Mouse (Mus musculus): ENCODE measurements around the gene Tchh. TPM values are rescaled to one million over a fixed set of nuclear protein-coding genes. Genes with fewer than 3 reads are reported as not detected.

Tchh gene
- 0.01 TPM in 1 of 2 replicates, not detected in the other for polyA plus RNA-seq (2012; rRNA removed)

GRCm38 (mm10) chr3:93442030-93442429 lies at the start of gene Tchh:
Gene Tchh, plus strand, starts transcription at chr3:93442330.
- WGBS = 87% methylated on average over 1 of the region's 1 CpGs

DNA sequence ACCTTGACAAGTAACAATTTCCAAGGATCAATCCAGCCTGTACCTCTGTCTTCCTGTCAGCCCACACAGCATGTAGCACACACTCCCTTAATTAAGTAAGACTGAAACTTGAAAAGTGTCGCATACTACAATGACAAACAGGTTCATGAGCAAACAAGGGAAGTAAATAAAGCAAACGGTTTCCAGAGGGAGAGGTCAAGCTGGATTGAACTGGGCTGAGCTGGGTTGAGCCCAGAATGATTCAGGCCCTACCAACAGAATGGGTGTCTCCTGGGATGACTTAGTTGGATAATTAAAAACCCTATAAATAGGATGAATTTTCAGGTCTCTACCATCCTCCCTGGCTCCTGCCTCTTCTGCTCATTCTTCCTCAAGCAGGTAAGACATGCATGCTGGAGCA lies 48.8 kb upstream of the Tchh start, which contains the start of gene Rptn:
Gene Rptn (plus strand): TSS at position 334 of the 400 bp plus-strand sequence.
- Histone ChIP-seq H3K4me1 (ENCODE audit: control insufficient read depth, insufficient read depth, insufficient read length) (no peaks in the 10 kb centered on the region), H3K4me3 (ENCODE audit: extremely low read depth, insufficient read depth, insufficient read length) (no peak within 1 kb of the TSS), H3K27me3 (ENCODE audit: control insufficient read depth, insufficient read depth, low read length) (no peaks in the 10 kb centered on the region), H3K36me3 (ENCODE audit: control insufficient read depth, insufficient read depth, low read length) (no peaks in the 10 kb centered on the region), H3K27ac (ENCODE audit: insufficient read depth, low read length) (no peak within 1 kb of the TSS)
- no peak for TF ChIP-seq POLR2A (IDR thresholded peaks at IDR 0.05; ENCODE audit: low read depth, low read length)
- TF ChIP-seq CTCF (IDR thresholded peaks at IDR 0.05; ENCODE audit: extremely low read depth, insufficient read depth, insufficient read length, insufficient replicate concordance) = no peak
- WGBS = 84% methylated on average over 2 of the region's 2 CpGs
- DNase-seq (ENCODE audit: low read depth in 1 of 2, low spot score in 2 of 2) = no peak

More at GRCm38 (mm10) chr3:93442030-93442429, at the start of gene Tchh:
- TF ChIP-seq CTCF (IDR thresholded peaks at IDR 0.05; ENCODE audit: extremely low read depth, insufficient read depth, insufficient read length, insufficient replicate concordance) (no peak), POLR2A (IDR thresholded peaks at IDR 0.05; ENCODE audit: low read depth, low read length) (no peak)
- Histone ChIP-seq H3K4me3 (ENCODE audit: extremely low read depth, insufficient read depth, insufficient read length) (no peak within 1 kb of the TSS), H3K36me3 (ENCODE audit: control insufficient read depth, insufficient read depth, low read length) (no peaks in the 10 kb centered on the region), H3K27me3 (ENCODE audit: control insufficient read depth, insufficient read depth, low read length) (peaks cover 22% of the 10 kb centered on the region), H3K27ac (ENCODE audit: insufficient read depth, low read length) (no peak within 1 kb of the TSS), H3K4me1 (ENCODE audit: control insufficient read depth, insufficient read depth, insufficient read length) (peaks cover 6% of the 10 kb centered on the region; the same call in 1 of the 2 replicates)
- DNase-seq (ENCODE audit: low read depth in 1 of 2, low spot score in 2 of 2) = no peak

GRCm38 (mm10) chr3:93403936-93404335 lies 38.2 kb upstream of the Tchh start:
- 98% methylated on average over 3 of the region's 3 CpGs for WGBS
- TF ChIP-seq CTCF (IDR thresholded peaks at IDR 0.05; ENCODE audit: extremely low read depth, insufficient read depth, insufficient read length, insufficient replicate concordance) (no peak), POLR2A (IDR thresholded peaks at IDR 0.05; ENCODE audit: low read depth, low read length) (no peak)
- Histone ChIP-seq H3K36me3 (ENCODE audit: control insufficient read depth, insufficient read depth, low read length) (no peaks in the 10 kb centered on the region), H3K27me3 (ENCODE audit: control insufficient read depth, insufficient read depth, low read length) (no peaks in the 10 kb centered on the region), H3K27ac (ENCODE audit: insufficient read depth, low read length) (no peak overlapping the region), H3K4me3 (ENCODE audit: extremely low read depth, insufficient read depth, insufficient read length) (no peak overlapping the region), H3K4me1 (ENCODE audit: control insufficient read depth, insufficient read depth, insufficient read length) (no peaks in the 10 kb centered on the region)
- no peak for DNase-seq (ENCODE audit: low read depth in 1 of 2, low spot score in 2 of 2)

GRCm38 (mm10) chr3:93406992-93407391 lies 35.1 kb upstream of the Tchh start:
- H3K36me3 ChIP-seq (ENCODE audit: control insufficient read depth, insufficient read depth, low read length) = no peaks in the 10 kb centered on the region

DNA sequence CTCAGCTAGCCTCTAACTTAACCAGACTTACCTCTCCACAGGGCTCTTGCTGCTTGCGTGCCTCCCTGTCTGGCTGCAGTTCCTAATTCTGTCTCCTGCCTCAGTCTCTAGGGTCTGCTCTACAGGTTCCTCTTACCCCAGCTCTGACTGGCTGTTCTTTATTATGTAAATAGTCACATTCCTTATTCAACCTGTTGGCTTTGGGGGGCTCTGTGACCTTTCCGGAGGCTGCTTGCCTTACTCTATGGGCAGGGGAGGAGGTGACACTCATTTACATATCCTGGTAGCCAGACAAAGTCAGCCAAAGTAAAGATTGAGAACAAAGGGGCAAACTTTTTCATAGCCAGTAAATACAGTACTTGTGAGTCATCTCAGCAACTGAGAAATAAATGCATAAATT lies 30.2 kb upstream of the Tchh start:
- H3K4me3 ChIP-seq (ENCODE audit: extremely low read depth, insufficient read depth, insufficient read length) = no peak overlapping the region
- no peaks in the 10 kb centered on the region for H3K4me1 ChIP-seq (ENCODE audit: control insufficient read depth, insufficient read depth, insufficient read length)
- 24% methylated on average over 2 of the region's 2 CpGs for WGBS
- no peaks in the 10 kb centered on the region for H3K36me3 ChIP-seq (ENCODE audit: control insufficient read depth, insufficient read depth, low read length)
- TF ChIP-seq POLR2A (IDR thresholded peaks at IDR 0.05; ENCODE audit: low read depth, low read length) = no peak
- no peak for TF ChIP-seq CTCF (IDR thresholded peaks at IDR 0.05; ENCODE audit: extremely low read depth, insufficient read depth, insufficient read length, insufficient replicate concordance)
- no peak for DNase-seq (ENCODE audit: low read depth in 1 of 2, low spot score in 2 of 2)
- no peak overlapping the region for H3K27ac ChIP-seq (ENCODE audit: insufficient read depth, low read length)
- H3K27me3 ChIP-seq (ENCODE audit: control insufficient read depth, insufficient read depth, low read length) = no peaks in the 10 kb centered on the region

More at GRCm38 (mm10) chr3:93406992-93407391, 35.1 kb upstream of the Tchh start:
- WGBS = 27% methylated on average over 5 of the region's 5 CpGs
- no peak overlapping the region for H3K27ac ChIP-seq (ENCODE audit: insufficient read depth, low read length)
- DNase-seq (ENCODE audit: low read depth in 1 of 2, low spot score in 2 of 2) = no peak
- TF ChIP-seq CTCF (IDR thresholded peaks at IDR 0.05; ENCODE audit: extremely low read depth, insufficient read depth, insufficient read length, insufficient replicate concordance) (0 out of 2 replicates have a peak, but pooled peaks have one; percentile 1), POLR2A (IDR thresholded peaks at IDR 0.05; ENCODE audit: low read depth, low read length) (no peak)
- no peak overlapping the region for H3K4me3 ChIP-seq (ENCODE audit: extremely low read depth, insufficient read depth, insufficient read length)
- no peaks in the 10 kb centered on the region for H3K4me1 ChIP-seq (ENCODE audit: control insufficient read depth, insufficient read depth, insufficient read length)
- H3K27me3 ChIP-seq (ENCODE audit: control insufficient read depth, insufficient read depth, low read length) = no peaks in the 10 kb centered on the region

DNA sequence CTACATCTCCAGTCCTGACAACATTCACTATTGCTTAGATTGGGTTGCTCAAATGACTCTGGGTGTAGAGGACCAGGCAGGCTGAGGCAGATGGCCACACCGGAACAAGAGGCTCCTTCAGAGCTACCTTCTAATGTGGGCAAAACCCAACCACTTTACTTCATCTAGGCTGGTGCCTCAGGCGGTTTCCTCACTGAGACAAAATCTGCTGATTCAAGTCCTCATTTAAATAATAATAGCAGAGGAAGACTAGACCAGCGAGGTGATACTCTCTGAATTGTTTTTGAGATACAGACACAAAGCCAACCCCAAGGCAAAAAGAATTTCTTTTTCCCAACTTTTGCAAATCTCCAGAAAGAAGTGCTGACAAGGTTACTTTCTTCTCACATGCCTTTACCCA lies 10.5 kb upstream of the Tchh start:
- DNase-seq (ENCODE audit: low read depth in 1 of 2, low spot score in 2 of 2) = no peak
- no peaks in the 10 kb centered on the region for H3K36me3 ChIP-seq (ENCODE audit: control insufficient read depth, insufficient read depth, low read length)
- 52% methylated on average over 3 of the region's 3 CpGs for WGBS
- no peaks in the 10 kb centered on the region for H3K4me1 ChIP-seq (ENCODE audit: control insufficient read depth, insufficient read depth, insufficient read length)
- H3K27ac ChIP-seq (ENCODE audit: insufficient read depth, low read length) = no peak overlapping the region
- TF ChIP-seq CTCF (IDR thresholded peaks at IDR 0.05; ENCODE audit: extremely low read depth, insufficient read depth, insufficient read length, insufficient replicate concordance) = no peak
- no peak for TF ChIP-seq POLR2A (IDR thresholded peaks at IDR 0.05; ENCODE audit: low read depth, low read length)
- no peak overlapping the region for H3K4me3 ChIP-seq (ENCODE audit: extremely low read depth, insufficient read depth, insufficient read length)
- H3K27me3 ChIP-seq (ENCODE audit: control insufficient read depth, insufficient read depth, low read length) = no peaks in the 10 kb centered on the region

DNA sequence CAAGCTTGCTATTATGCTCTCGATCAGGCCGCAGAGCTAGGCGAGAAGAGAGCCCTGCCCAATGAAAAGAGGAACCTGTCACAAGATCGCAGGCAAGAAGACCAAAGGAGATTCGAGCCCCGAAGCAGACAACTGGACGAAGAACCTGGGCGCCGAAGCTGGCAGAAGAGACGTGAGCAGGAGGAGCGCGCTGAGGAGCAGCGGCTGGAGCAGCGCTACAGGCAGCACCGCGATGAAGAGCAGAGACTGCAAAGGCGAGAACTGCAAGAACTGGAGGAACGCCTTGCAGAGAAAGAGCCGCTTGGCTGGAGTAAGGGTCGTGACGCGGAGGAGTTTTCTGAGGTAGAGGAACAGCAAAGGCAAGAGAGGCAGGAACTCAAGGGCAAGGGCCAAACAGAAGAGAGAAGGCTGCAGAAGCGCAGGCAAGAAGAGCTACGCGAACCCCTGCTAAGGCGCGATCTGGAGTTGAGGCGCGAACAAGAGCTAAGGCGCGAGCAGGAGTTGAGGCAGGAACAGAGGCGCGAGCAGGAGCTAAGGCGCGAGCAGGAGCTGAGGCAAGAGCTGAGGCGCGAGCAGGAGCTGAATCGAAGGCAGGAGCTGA lies 1.5 kb downstream of the Tchh start:
- Histone ChIP-seq H3K4me3 (ENCODE audit: extremely low read depth, insufficient read depth, insufficient read length) (no peak overlapping the region), H3K27ac (ENCODE audit: insufficient read depth, low read length) (no peak overlapping the region), H3K27me3 (ENCODE audit: control insufficient read depth, insufficient read depth, low read length) (peaks cover 26% of the 10 kb centered on the region), H3K36me3 (ENCODE audit: control insufficient read depth, insufficient read depth, low read length) (no peaks in the 10 kb centered on the region), H3K4me1 (ENCODE audit: control insufficient read depth, insufficient read depth, insufficient read length) (peaks cover 6% of the 10 kb centered on the region; the same call in 1 of the 2 replicates)
- no peak for TF ChIP-seq CTCF (IDR thresholded peaks at IDR 0.05; ENCODE audit: extremely low read depth, insufficient read depth, insufficient read length, insufficient replicate concordance)
- TF ChIP-seq POLR2A (IDR thresholded peaks at IDR 0.05; ENCODE audit: low read depth, low read length) = no peak
- 1% methylated on average over 38 of the region's 38 CpGs for WGBS
- no peak for DNase-seq (ENCODE audit: low read depth in 1 of 2, low spot score in 2 of 2)
